Mouse (Mus musculus): ENCODE measurements around the gene Atxn7l3.

DNA sequence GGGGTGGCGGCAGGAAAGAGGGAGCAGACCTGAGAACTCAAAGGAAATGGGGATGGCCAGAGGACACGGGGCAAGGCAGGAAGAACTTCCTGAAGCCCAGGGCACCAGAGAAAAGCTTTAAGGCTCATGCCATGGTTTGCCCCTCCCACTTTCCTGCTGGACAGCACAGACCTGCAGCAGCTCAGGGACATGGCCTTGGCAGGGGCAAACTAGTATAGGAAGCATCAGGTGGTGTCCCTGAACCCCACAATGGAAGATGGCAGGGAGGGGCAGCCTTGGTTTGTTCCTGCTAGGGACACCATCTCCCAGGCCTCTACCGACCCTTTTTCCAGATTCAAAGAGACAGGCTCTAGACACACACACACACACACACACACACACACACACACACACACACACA is 8.9 kb upstream of the Atxn7l3 start:
- TF ChIP-seq CTCF (IDR thresholded peaks at IDR 0.05) (no peak), EP300 (IDR thresholded peaks at IDR 0.05) (no peak)
